Mouse (Mus musculus) stomach, adult 2 months (tissue): ENCODE data around the gene Gm10273. TPM values are rescaled to one million over a fixed set of nuclear protein-coding genes. Genes with fewer than 3 reads are reported as not detected.

Source experiments
- polyA plus RNA-seq: library from polyadenylated mRNA; depleted of rRNA; stranded (reverse); fragments of >200 nt; gene quantifications from 2 replicates; pipeline ENCODE4 v1.2.3, GENCODE M21; 2012; rRNA removed

Gm10273 gene
- polyA plus RNA-seq = 1.9 and 2.4 TPM in 2 replicates

DNA sequence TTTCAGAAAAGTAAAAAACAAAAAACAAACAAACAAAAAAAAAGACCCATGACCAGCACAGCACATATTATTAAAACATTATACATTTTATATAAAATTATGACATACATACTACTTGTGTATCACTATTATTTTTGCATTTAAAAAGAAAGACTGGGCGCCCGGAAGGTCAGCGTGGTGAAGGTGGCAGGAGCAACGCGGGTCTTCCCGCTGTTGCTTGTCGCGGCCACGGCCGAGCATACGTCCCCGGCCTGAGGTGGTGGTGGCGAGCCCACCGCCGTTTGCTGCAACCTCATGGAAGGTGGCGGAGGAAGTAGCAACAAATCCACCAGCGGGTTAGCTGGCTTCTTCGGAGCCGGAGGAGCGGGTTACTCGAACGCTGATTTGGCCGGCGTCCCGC, at the start of gene Gm10273:
Gene Gm10273 (plus strand): TSS at position 172 of the 400 bp plus-strand sequence.

DNA sequence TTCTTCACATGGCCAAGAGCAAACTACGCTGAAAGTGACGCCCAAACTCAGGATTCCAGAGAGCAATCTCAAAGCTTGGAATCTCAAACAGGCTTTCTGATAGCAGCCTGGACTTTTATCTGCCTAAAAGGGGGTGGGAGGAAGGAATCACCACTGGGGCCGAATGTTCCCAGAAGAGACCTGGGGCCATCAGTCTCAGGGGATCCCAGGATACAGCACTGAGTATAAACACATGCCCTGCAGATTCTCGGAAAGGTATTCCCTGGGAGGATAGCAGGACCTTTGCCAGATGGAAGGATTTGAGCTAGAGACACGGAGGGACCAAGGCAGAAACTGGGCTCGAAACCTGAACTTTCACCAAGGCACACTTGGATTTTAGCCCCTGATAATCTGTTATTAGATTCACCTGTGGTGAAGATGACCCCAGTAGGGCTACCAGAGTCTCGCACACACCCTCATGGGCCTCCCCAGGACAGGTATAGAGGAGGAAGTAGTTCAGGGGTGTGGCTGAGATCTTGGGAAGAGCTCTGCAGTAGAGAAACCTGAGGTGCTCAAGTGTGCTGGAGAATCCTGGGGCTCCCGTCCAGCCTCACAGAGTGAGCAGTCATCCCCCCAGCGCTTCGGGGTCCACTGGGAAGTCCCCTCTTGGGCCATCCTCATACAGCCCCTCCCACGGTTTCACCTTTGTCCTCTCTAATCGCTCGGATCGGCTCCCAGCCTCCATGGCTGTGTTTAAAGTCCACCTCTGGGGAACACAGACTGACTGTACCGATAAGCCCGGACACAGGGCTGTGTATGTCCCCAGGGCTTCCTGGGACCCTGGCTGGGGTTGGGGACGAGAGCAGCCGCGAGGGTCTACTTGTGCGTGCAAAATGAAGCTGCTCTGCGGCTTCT, 7.7 kb downstream of the Gm10273 start, which contains the start of gene Pla2g12b:
Gene Pla2g12b (plus strand): TSS at position 762 of the 894 bp plus-strand sequence.

DNA sequence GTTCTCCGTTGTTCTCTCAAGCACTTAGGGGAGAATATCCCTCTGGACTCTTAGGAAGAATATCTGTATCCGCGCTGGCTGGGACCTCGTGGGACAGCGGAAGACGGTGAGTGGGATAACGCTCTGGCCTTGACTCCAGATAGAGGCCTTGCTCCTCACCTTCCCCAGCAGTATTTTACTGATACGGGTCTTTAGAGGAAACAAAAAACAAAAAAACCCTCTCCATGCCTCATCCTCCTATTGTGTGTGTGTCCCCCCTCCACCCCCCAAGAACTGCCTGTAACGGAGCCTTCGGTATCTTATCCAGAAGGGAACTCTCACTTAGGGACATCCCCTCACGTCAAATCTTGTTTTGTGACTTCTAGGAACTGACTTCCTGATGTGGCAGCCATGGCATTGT, 46.3 kb downstream of the Gm10273 start, which contains the start of gene Oit3:
Gene Oit3 (minus strand): TSS at position 44 of the 400 bp plus-strand sequence.

Other genes with a start within 250 kb of the Gm10273 start
- gene Sept10, start 173.8 kb upstream of the Gm10273 start, polyA plus RNA-seq = 0.86 and 1.8 TPM in 2 replicates
- gene Sowahc, start 173.7 kb upstream of the Gm10273 start, polyA plus RNA-seq = 1.8 and 1.9 TPM in 2 replicates
- gene P4ha1, start 72.3 kb upstream of the Gm10273 start, polyA plus RNA-seq = 2.0 and 2.4 TPM in 2 replicates
- 3.4 and 4.9 TPM in 2 replicates for gene Pla2g12b, start 8.0 kb downstream of the Gm10273 start, polyA plus RNA-seq
- gene Oit3, start 46.1 kb downstream of the Gm10273 start, polyA plus RNA-seq = 0.09 and 0.10 TPM in 2 replicates
- gene Gm10322, start 220.4 kb downstream of the Gm10273 start, polyA plus RNA-seq = not detected in 2 replicates
- 19.7 and 25.5 TPM in 2 replicates for gene Mcu, start 221.1 kb downstream of the Gm10273 start, polyA plus RNA-seq